Mouse (Mus musculus) erythroblast, embryonic 14.5 days (primary cell): ENCODE measurements around the gene Ercc8.

Experiments used
- GATA1 ChIP-seq: IDR thresholded peaks from 2 replicates; pipeline ENCODE4 v1.6.1; 2012; ENCODE audit warnings: low read length, inconsistent platforms, mixed read lengths
- TAL1 ChIP-seq: IDR thresholded peaks from 3 replicates; pipeline ENCODE4 v1.6.1; 2012; ENCODE audit warnings: low read length, inconsistent platforms, mixed read lengths

DNA sequence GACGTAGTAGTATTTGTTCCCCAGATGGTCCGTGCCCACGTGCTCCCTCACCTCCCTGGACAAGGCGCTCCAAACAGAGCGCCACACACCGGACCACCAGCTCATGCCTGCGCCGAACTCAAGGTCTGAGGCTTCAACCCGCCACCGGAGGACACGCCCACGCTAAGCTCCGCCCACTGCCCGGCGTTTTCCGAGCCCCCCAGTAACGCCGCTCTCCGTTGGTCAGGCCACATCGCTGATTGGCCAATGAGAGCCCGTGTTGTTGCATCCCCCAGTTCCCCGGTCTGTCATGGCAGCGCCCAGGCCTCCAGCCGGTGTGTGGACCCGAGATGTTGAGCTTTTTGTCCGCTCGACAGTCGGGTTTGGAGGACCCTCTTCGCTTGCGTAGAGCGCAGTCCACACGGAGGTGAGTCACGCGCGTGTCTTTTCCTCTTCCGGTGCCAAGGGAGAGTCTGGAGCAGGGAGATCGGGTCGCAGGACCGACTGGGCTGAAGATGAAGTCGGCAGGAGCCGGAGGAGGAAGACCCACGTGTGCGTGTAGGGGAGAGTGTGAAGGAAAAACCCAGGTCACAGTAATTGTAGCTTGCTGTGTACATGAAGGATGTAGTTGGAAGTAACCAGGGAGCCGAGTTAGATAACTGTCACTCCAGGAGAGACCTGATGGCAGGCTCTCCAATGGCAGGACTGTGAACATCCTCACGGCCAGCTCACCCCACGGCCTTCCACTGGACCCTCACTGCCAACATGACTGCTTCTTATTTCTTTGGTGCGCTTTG lies at the start of gene Ercc8, which contains the start of gene Ndufaf2:
- TF ChIP-seq TAL1 (no peak), GATA1 (no peak)
